Mouse (Mus musculus) liver, adult 2 months (tissue): Measurements from ENCODE around the gene Krtap24-1. TPM values are rescaled to one million over a fixed set of nuclear protein-coding genes. Genes with fewer than 3 reads are reported as not detected.

ENCODE experiments used
- DNase-seq: peaks from one replicate; pipeline ENCODE4 v3.0.0-alpha.2; 2011; ENCODE audit warnings: low read depth, low spot score; ENCODE audit errors: extremely low read depth
- H3K27ac ChIP-seq: fragments of 200-500 bp; replicated peaks from 2 replicates; pipeline ENCODE4 v1.5.1; 2012; ENCODE audit warnings: low read depth, mild to moderate bottlenecking, control low read depth, inconsistent platforms, low read length; ENCODE audit not compliant: insufficient read depth
- H3K27me3 ChIP-seq: fragments of 200-500 bp; 2 replicates; pipeline ENCODE4 v1.6.1; 2012; ENCODE audit warnings: mild to moderate bottlenecking, moderate library complexity, low read length, inconsistent platforms; ENCODE audit not compliant: control insufficient read depth, insufficient read depth
- H3K36me3 ChIP-seq: fragments of 200-500 bp; 2 replicates; pipeline ENCODE4 v1.6.1; 2012; ENCODE audit warnings: low read length, inconsistent platforms; ENCODE audit not compliant: control insufficient read depth, insufficient read depth
- H3K4me1 ChIP-seq: fragments of 200-500 bp; 2 replicates; pipeline ENCODE4 v1.6.1; 2011; ENCODE audit warnings: low read length; ENCODE audit not compliant: control insufficient read depth, insufficient read depth
- H3K4me3 ChIP-seq: fragments of 200-500 bp; 2 replicates; pipeline ENCODE4 v1.5.1; 2011; ENCODE audit warnings: low read depth, mild to moderate bottlenecking, control low read depth, low read length, moderate library complexity; ENCODE audit not compliant: insufficient read depth
- H3K79me2 ChIP-seq: fragments of 200-500 bp; 2 replicates; pipeline ENCODE4 v1.6.1; 2012; ENCODE audit warnings: inconsistent platforms, mild to moderate bottlenecking, low read length, moderate library complexity; ENCODE audit not compliant: control insufficient read depth, insufficient read depth
- H3K9ac ChIP-seq: fragments of 200-500 bp; 2 replicates; pipeline ENCODE4 v1.6.1; 2012; ENCODE audit warnings: low read depth, mild to moderate bottlenecking, control low read depth, inconsistent platforms, low read length
- CTCF ChIP-seq: fragments of 200-500 bp; IDR thresholded peaks from 2 replicates; pipeline ENCODE4 v1.5.1; 2011; ENCODE audit warnings: low read depth, low read length, control low read depth
- POLR2A ChIP-seq: fragments of 200-500 bp; IDR thresholded peaks from 2 replicates; pipeline ENCODE4 v1.6.1; 2011; ENCODE audit warnings: low read length, control low read depth; ENCODE audit not compliant: insufficient read depth; ENCODE audit errors: extremely low read depth
- WGBS: fragments of 180-500 bp; shearing (Covaris S2); methylation state at CpG from one replicate; pipeline ENCODE4 v1.1.7; 2018; 5-methylcytosine and 5-hydroxymethylcytosine counted together
- polyA plus RNA-seq: library from polyadenylated mRNA; depleted of rRNA; stranded (reverse); fragments of >200 nt; gene quantifications from 2 replicates; pipeline ENCODE4 v1.2.3, GENCODE M21; 2012; rRNA removed
- total RNA-seq: library from RNA; depleted of rRNA; stranded (reverse); fragments of >200 nt; gene quantifications from 2 replicates; pipeline ENCODE4 v1.2.3, GENCODE M21; 2014; rRNA removed

Gene Krtap24-1
- total RNA-seq (not detected in 2 replicates), polyA plus RNA-seq (not detected in 2 replicates)

DNA sequence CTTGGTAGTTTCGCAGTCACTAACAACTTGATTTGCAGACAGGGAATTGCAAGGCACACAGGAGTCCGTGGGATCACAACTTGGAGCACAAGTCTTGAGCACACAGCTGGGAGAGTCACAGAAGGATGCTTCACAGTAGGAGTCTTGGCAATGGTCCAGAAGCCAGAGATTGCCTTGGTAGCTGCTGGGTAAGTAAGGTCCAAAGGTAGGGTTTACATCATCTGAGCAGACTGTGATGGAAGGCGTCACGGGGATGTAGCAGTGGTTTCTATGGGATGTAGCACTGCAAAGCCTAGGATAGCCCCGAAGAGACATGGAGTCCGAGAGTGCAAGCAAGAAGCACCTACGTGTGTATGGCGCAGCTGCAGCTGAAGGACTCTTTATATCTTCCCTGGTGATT is at the start of gene Krtap24-1:
Gene Krtap24-1 (minus strand): TSS at position 358 of the 400 bp plus-strand sequence.
- Histone ChIP-seq H3K27me3 (no peaks in the 10 kb centered on the region), H3K79me2 (no peaks in the 10 kb centered on the region), H3K4me3 (no peak within 1 kb of the TSS), H3K9ac (no peak within 1 kb of the TSS), H3K36me3 (no peaks in the 10 kb centered on the region), H3K4me1 (no peaks in the 10 kb centered on the region), H3K27ac (no peak within 1 kb of the TSS)
- TF ChIP-seq POLR2A (no peak), CTCF (no peak)
- no peak for DNase-seq
- WGBS: 85% methylated on average over 8 of the region's 8 CpGs

GRCm38 (mm10) chr16:88657426-88657825 is 45.3 kb upstream of the Krtap24-1 start:
- Histone ChIP-seq H3K79me2 (no peaks in the 10 kb centered on the region), H3K36me3 (no peaks in the 10 kb centered on the region), H3K27me3 (no peaks in the 10 kb centered on the region), H3K27ac (no peak overlapping the region), H3K4me1 (no peaks in the 10 kb centered on the region), H3K4me3 (no peak overlapping the region), H3K9ac (no peak overlapping the region)
- TF ChIP-seq POLR2A (no peak), CTCF (peak; percentile 65)
- DNase-seq: peak; percentile 72
- WGBS: 36% methylated on average over 1 of the region's 1 CpGs

DNA sequence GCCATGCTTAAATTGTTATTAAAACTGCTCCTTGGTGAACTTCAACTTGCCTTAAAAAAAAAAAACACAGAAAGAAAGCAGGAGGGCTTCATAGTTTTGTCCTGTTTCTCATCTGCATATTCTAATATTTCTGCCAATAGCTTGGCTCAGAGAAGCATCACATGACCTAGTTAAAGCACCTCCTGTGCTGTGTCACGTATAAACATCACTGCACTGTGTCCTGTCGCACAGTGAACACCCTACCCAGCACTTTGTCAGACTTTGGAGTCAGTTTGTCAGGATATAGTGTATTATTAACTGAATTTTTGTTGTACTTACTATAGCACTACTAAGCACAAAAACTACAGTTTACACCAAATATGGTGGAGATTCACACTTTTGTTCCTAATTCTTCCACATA is 39.9 kb upstream of the Krtap24-1 start:
- TF ChIP-seq CTCF (no peak), POLR2A (no peak)
- H3K9ac ChIP-seq: no peak overlapping the region
- H3K27ac ChIP-seq: no peak overlapping the region
- no peaks in the 10 kb centered on the region for H3K27me3 ChIP-seq
- no peaks in the 10 kb centered on the region for H3K4me1 ChIP-seq
- H3K36me3 ChIP-seq: no peaks in the 10 kb centered on the region
- no peak overlapping the region for H3K4me3 ChIP-seq
- 26% methylated on average over 2 of the region's 2 CpGs for WGBS
- DNase-seq: no peak
- no peaks in the 10 kb centered on the region for H3K79me2 ChIP-seq

DNA sequence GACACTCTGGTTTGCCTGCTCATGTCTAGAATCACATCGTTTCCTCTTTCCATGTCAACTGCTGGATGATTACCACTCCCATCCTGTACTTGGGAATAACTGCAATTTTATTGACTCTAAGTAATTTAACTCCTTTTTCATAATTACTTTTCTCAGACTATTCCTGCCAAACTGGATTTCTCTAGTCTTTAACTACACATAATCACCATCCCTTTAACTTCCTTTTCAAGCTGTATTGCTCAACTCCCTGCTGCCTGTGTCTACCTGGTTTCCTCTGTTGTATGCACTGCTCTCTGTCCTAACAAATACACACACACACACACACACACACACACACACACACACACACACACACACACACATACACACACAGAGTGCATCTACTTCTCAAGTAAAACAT is 39.0 kb upstream of the Krtap24-1 start:
- no peaks in the 10 kb centered on the region for H3K36me3 ChIP-seq
- H3K9ac ChIP-seq: no peak overlapping the region
- DNase-seq: no peak
- H3K79me2 ChIP-seq: no peaks in the 10 kb centered on the region
- H3K27me3 ChIP-seq: no peaks in the 10 kb centered on the region
- TF ChIP-seq CTCF: no peak
- TF ChIP-seq POLR2A: no peak
- no peak overlapping the region for H3K27ac ChIP-seq
- no peak overlapping the region for H3K4me3 ChIP-seq
- 78% methylated on average over 1 of the region's 1 CpGs for WGBS
- H3K4me1 ChIP-seq: no peaks in the 10 kb centered on the region

- no peaks in the 10 kb centered on the region for H3K27me3 ChIP-seq
- TF ChIP-seq POLR2A (no peak), CTCF (no peak)
- H3K36me3 ChIP-seq: no peaks in the 10 kb centered on the region
- 86% methylated on average over 10 of the region's 10 CpGs for WGBS
- no peak for DNase-seq
- no peak within 1 kb of the TSS for H3K4me3 ChIP-seq
- peaks cover 2% of the 10 kb centered on the region; the same call in 1 of the 2 replicates for H3K4me1 ChIP-seq
- H3K79me2 ChIP-seq: no peaks in the 10 kb centered on the region
- no peak within 1 kb of the TSS for H3K27ac ChIP-seq
- H3K9ac ChIP-seq: no peak within 1 kb of the TSS
Measured at GRCm38 (mm10) chr16:88647358-88647846, 35.3 kb upstream of the Krtap24-1 start, which contains the start of gene Krtap26-1. TSS of gene Krtap26-1 (minus strand) at chr16:88647796.

DNA sequence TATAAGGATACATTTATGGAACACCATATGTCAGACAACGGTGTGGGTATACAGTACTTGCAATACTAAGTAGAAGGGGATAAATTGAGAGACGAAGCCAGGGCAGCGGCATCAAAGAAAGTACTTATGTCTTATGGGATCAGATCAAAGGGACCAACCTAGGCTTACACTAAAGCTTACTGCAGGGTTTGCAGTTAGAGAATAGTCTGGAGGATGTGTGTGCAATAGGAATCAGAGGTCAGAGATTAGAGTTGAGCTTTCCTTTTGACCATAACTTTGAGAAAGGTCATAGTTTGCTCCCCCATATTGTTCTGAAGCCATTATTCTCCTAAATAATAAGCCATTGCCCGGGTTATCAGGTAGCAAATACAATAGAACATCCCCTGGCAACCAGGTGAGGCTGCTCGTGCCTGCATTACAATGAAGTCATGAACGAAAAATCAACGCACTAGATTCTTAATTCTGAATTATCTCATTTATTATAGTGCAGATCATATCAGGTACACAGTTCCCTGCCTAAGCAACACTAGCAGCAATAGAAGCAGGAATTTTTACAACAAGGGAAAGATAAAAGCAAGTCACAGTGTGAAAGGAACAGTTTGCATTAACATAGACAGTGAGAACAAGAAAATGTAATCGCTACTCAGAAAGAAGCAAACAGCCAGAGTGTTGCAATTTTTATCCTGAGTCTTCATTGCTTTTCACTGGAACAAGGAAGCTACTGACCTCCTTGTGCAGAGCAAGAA is 34.5 kb upstream of the Krtap24-1 start:
- H3K79me2 ChIP-seq: no peaks in the 10 kb centered on the region
- H3K4me1 ChIP-seq: peaks cover 5% of the 10 kb centered on the region; the same call in 1 of the 2 replicates
- no peaks in the 10 kb centered on the region for H3K36me3 ChIP-seq
- 87% methylated on average over 8 of the region's 8 CpGs for WGBS
- no peak overlapping the region for H3K9ac ChIP-seq
- no peak overlapping the region for H3K27ac ChIP-seq
- H3K4me3 ChIP-seq: no peak overlapping the region
- H3K27me3 ChIP-seq: no peaks in the 10 kb centered on the region
- TF ChIP-seq CTCF (no peak), POLR2A (no peak)
- DNase-seq: no peak
